Mouse (Mus musculus) sigmoid colon, adult 10 weeks (tissue): Measurements from ENCODE around the gene Lce3a. TPM values are rescaled to one million over a fixed set of nuclear protein-coding genes. Genes with fewer than 3 reads are reported as not detected.

Experiments
- polyA plus RNA-seq: library from polyadenylated mRNA; stranded (reverse); fragments of 350-450 nt; fragmentation: Illumina TruSeq; extraction: RNeasy Lipid Tissue Mini Kit (QIAGEN cat#74804); gene quantifications from one replicate; pipeline ENCODE4 v1.2.3, GENCODE M21; 2014; ENCODE audit warnings: low read depth, low replicate concordance

Lce3a gene
- polyA plus RNA-seq: not detected

GRCm38 (mm10) chr3:92926130-92926529 is at the start of gene Lce3a:
Gene Lce3a, minus strand, starts transcription at chr3:92926230.

GRCm38 (mm10) chr3:92966761-92967160 is 40.7 kb upstream of the Lce3a start, which contains the start of gene Lce3e:
Gene Lce3e, plus strand, starts transcription at chr3:92967061.

GRCm38 (mm10) chr3:92957090-92957489 is 31.1 kb upstream of the Lce3a start, which contains the start of gene Lce3d:
Gene Lce3d, plus strand, starts transcription at chr3:92957390.

GRCm38 (mm10) chr3:92944186-92944585 is 18.2 kb upstream of the Lce3a start, which contains the start of gene Lce3c:
Gene Lce3c, plus strand, starts transcription at chr3:92944486.

GRCm38 (mm10) chr3:92932679-92933078 is 6.6 kb upstream of the Lce3a start, which contains the start of gene Lce3b:
Gene Lce3b, plus strand, starts transcription at chr3:92932979.

Other genes starting within 250 kb of the Lce3a start
- not detected for gene Lce1c, start 247.0 kb downstream of the Lce3a start, polyA plus RNA-seq
- not detected for gene Lce1d, start 239.0 kb downstream of the Lce3a start, polyA plus RNA-seq
- not detected for gene Lce1e, start 217.2 kb downstream of the Lce3a start, polyA plus RNA-seq
- not detected for gene Lce1f, start 205.9 kb downstream of the Lce3a start, polyA plus RNA-seq
- not detected for gene Gm38119, start 187.1 kb downstream of the Lce3a start, polyA plus RNA-seq
- not detected for gene Lce1g, start 173.9 kb downstream of the Lce3a start, polyA plus RNA-seq
- not detected for gene Lce1h, start 161.2 kb downstream of the Lce3a start, polyA plus RNA-seq
- gene Lce1i, start 147.3 kb downstream of the Lce3a start, polyA plus RNA-seq: not detected
- not detected for gene Lce1j, start 135.7 kb downstream of the Lce3a start, polyA plus RNA-seq
- not detected for gene Lce1k, start 118.3 kb downstream of the Lce3a start, polyA plus RNA-seq
- gene Kprp, start 99.0 kb downstream of the Lce3a start, polyA plus RNA-seq: not detected
- gene Lce1l, start 74.9 kb downstream of the Lce3a start, polyA plus RNA-seq: not detected
- not detected for gene 2310050C09Rik, start 56.0 kb downstream of the Lce3a start, polyA plus RNA-seq
- gene Lce3b, start 6.7 kb upstream of the Lce3a start, polyA plus RNA-seq: not detected
- not detected for gene Lce3c, start 18.3 kb upstream of the Lce3a start, polyA plus RNA-seq
- not detected for gene Lce3d, start 31.2 kb upstream of the Lce3a start, polyA plus RNA-seq
- gene Lce3e, start 40.8 kb upstream of the Lce3a start, polyA plus RNA-seq: not detected
- not detected for gene Lce3f, start 66.0 kb upstream of the Lce3a start, polyA plus RNA-seq
- gene Crct1, start 89.5 kb upstream of the Lce3a start, polyA plus RNA-seq: not detected
- gene Lce1m, start 92.8 kb upstream of the Lce3a start, polyA plus RNA-seq: not detected
- gene Gm4858, start 142.6 kb upstream of the Lce3a start, polyA plus RNA-seq: not detected
- gene Crnn, start 218.6 kb upstream of the Lce3a start, polyA plus RNA-seq: not detected